Mouse (Mus musculus): ENCODE data around the gene Sytl2.

DNA sequence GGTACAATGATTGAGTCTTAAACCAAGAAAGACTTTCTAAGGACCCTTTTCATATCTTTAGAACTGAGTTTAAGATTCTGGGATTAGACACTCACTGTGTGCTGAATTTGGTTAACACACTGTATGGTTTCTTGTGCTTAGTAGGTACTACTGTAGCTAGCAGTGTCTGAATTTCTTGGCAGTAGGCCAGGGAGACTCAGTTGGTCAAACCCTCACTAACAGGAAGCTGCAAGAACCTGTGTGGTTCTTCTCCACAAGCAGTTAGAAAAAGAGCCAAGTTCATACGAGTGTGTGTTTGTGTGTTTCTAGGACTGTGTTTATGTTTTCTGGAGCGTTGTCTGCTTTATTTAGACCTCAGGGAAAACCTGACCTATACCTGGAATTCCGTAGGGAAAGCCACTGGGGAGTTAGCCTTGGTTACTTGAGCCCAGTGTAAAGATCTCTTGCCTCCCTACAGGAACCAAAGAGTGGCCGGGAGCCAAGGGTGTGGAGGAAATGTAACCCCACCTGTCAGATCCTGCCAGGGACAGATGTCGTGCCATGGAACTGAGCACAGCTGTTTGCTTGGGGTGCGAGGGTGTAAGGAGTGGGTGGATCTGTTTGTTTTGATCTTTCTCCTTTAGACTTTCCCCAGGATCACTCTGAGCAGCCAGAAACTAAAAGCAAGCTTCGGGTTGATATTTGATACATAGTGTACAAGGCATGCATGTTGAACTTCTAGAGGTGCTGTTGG, 10.3 kb downstream of the Sytl2 start:
- no peak for TF ChIP-seq MAX (IDR thresholded peaks at IDR 0.05; ENCODE audit: low read depth)
- TF ChIP-seq POLR2A (IDR thresholded peaks at IDR 0.05; ENCODE audit: insufficient read length, low read depth) = no peak
- TF ChIP-seq MYOD1 (IDR thresholded peaks at IDR 0.05; ENCODE audit: control insufficient read depth in 1 of 3, insufficient read length in 2 of 3, low read depth in 2 of 3) = peak; percentile 33 to 99 (median 97)
- peak; percentile 85 for TF ChIP-seq TCF12 (IDR thresholded peaks at IDR 0.05; ENCODE audit: insufficient read depth, poor library complexity, severe bottlenecking)
- peak; percentile 74 to 97 (median 92) for TF ChIP-seq MYOG (IDR thresholded peaks at IDR 0.05; ENCODE audit: control insufficient read depth in 1 of 3, insufficient read depth in 1 of 3, insufficient read length in 2 of 3, low read depth in 2 of 3)

Data from myocyte (in vitro differentiated cells).